Mouse (Mus musculus) kidney, embryonic 14.5 days (tissue): ENCODE data around the gene Krtap4-1. TPM values are rescaled to one million over a fixed set of nuclear protein-coding genes. Genes with fewer than 3 reads are reported as not detected.
"Not testable (repeated sequence)": the region's sequence is repeated elsewhere in the genome, so short reads cannot be mapped to it uniquely, and the experiment has no call there.

Experiments used
- ATAC-seq: fragments of 200-750 bp; cut with Nextera tagmentation; 2 replicates; pipeline ENCODE4 v1.8.0; 2017; ENCODE audit warnings: moderate number of reproducible peaks, mild to moderate bottlenecking, moderate TSS enrichment, moderate library complexity; ENCODE audit not compliant: low FRiP score, low TSS enrichment
- H3K27ac ChIP-seq: fragments of 300-500 bp; sonication (generic); 2 replicates; pipeline ENCODE4 v1.5.1; 2014; ENCODE audit warnings: low read depth, mild to moderate bottlenecking, low read length, moderate library complexity, mixed read lengths
- H3K27me3 ChIP-seq: fragments of 300-500 bp; sonication (generic); 2 replicates; pipeline ENCODE4 v1.6.1; 2014; ENCODE audit warnings: mild to moderate bottlenecking, low read length; ENCODE audit not compliant: control insufficient read depth, insufficient read depth
- H3K36me3 ChIP-seq: fragments of 300-500 bp; sonication (generic); 2 replicates; pipeline ENCODE4 v1.6.1; 2014; ENCODE audit warnings: low read length, mixed read lengths; ENCODE audit not compliant: control insufficient read depth, insufficient read depth
- H3K4me1 ChIP-seq: fragments of 300-500 bp; sonication (generic); 2 replicates; pipeline ENCODE4 v1.6.1; 2014; ENCODE audit warnings: low read length, mixed read lengths; ENCODE audit not compliant: control insufficient read depth, insufficient read depth
- H3K4me2 ChIP-seq: fragments of 300-500 bp; sonication (generic); replicated peaks from 2 replicates; pipeline ENCODE4 v1.6.1; 2014; ENCODE audit warnings: low read depth, mild to moderate bottlenecking, low read length
- H3K4me3 ChIP-seq: fragments of 300-500 bp; sonication (generic); 2 replicates; pipeline ENCODE4 v1.5.1; 2014; ENCODE audit warnings: mild to moderate bottlenecking, low read length
- H3K9ac ChIP-seq: fragments of 300-500 bp; sonication (generic); 2 replicates; pipeline ENCODE4 v1.6.1; 2014; ENCODE audit warnings: low read depth, mild to moderate bottlenecking, low read length, moderate library complexity
- H3K9me3 ChIP-seq: fragments of 300-500 bp; sonication (generic); 2 replicates; pipeline ENCODE4 v1.6.1; 2016; ENCODE audit warnings: low read length; ENCODE audit not compliant: control insufficient read depth
- WGBS: fragments of 180-500 bp; shearing (Covaris S2); extraction: QIAGEN DNeasy Blood & Tissue Kit; methylation state at CpG from one replicate; pipeline ENCODE4 v1.1.7; 2014; 5-methylcytosine and 5-hydroxymethylcytosine counted together
- polyA plus RNA-seq: library from polyadenylated mRNA; unstranded; fragments of >200 nt; fragmentation: Nextera tagmentation; extraction: Ambion mirVana; gene quantifications from 2 replicates; pipeline ENCODE4 v1.2.1, GENCODE M21; 2014

Krtap4-1 gene
- polyA plus RNA-seq, 1 experiment from 2014 or later = not detected

GRCm38 (mm10) chr11:99609126-99609525, 18.9 kb downstream of the Krtap4-1 start:
- ATAC-seq = no peak
- H3K4me1 ChIP-seq = no peaks in the 10 kb centered on the region
- no peak overlapping the region for H3K4me3 ChIP-seq
- H3K4me2 ChIP-seq = no peak overlapping the region
- H3K27me3 ChIP-seq = no peaks in the 10 kb centered on the region
- H3K27ac ChIP-seq = no peak overlapping the region
- 81% methylated on average over 1 of the region's 1 CpGs for WGBS
- no peaks in the 10 kb centered on the region for H3K36me3 ChIP-seq
- no peak overlapping the region; the same call in 1 of the 2 replicates for H3K9ac ChIP-seq
- H3K9me3 ChIP-seq = no peaks in the 10 kb centered on the region

- H3K4me3 ChIP-seq, ATAC-seq, H3K9ac ChIP-seq, H3K27me3 ChIP-seq, H3K4me2 ChIP-seq, H3K4me1 ChIP-seq, H3K27ac ChIP-seq, H3K9me3 ChIP-seq, H3K36me3 ChIP-seq: not testable (repeated sequence)
- WGBS = 65% methylated on average over 1 of the region's 1 CpGs
Observed at GRCm38 (mm10) chr11:99603208-99603607, 24.8 kb downstream of the Krtap4-1 start, which contains the start of gene Gm11938. Gene Gm11938 (minus strand): TSS chr11:99603308.

GRCm38 (mm10) chr11:99597742-99598141, 30.3 kb downstream of the Krtap4-1 start, which contains the start of gene Krtap9-3:
Gene Krtap9-3 (minus strand): TSS chr11:99598105.
- not testable (repeated sequence) for H3K9me3 ChIP-seq, H3K9ac ChIP-seq, ATAC-seq, H3K4me2 ChIP-seq, H3K27me3 ChIP-seq, H3K4me3 ChIP-seq, H3K4me1 ChIP-seq, H3K27ac ChIP-seq, H3K36me3 ChIP-seq
- WGBS = 81% methylated on average over 6 of the region's 6 CpGs

- Histone ChIP-seq H3K27me3 (no peaks in the 10 kb centered on the region), H3K27ac (no peak within 1 kb of the TSS), H3K36me3 (no peaks in the 10 kb centered on the region), H3K4me3 (no peak within 1 kb of the TSS), H3K9me3 (no peaks in the 10 kb centered on the region), H3K9ac (no peak within 1 kb of the TSS), H3K4me1 (no peaks in the 10 kb centered on the region), H3K4me2 (no peak within 1 kb of the TSS)
- no peak for ATAC-seq
- WGBS = 92% methylated on average over 6 of the region's 6 CpGs
Observed at GRCm38 (mm10) chr11:99590981-99591380, 37.1 kb downstream of the Krtap4-1 start, which contains the start of gene Krtap1-3. Gene Krtap1-3 (minus strand): TSS chr11:99591339.

- no peaks in the 10 kb centered on the region for H3K27me3 ChIP-seq
- no peak overlapping the region for H3K9ac ChIP-seq
- no peak overlapping the region for H3K27ac ChIP-seq
- H3K9me3 ChIP-seq = no peaks in the 10 kb centered on the region
- 90% methylated on average over 7 of the region's 7 CpGs for WGBS
- no peaks in the 10 kb centered on the region for H3K4me1 ChIP-seq
- H3K4me3 ChIP-seq = no peak overlapping the region
- ATAC-seq = no peak
- no peak overlapping the region for H3K4me2 ChIP-seq
- H3K36me3 ChIP-seq = no peaks in the 10 kb centered on the region
Observed at GRCm38 (mm10) chr11:99585096-99585495, 42.9 kb downstream of the Krtap4-1 start.

- H3K9me3 ChIP-seq = no peaks in the 10 kb centered on the region
- H3K9ac ChIP-seq = no peak within 1 kb of the TSS
- H3K4me1 ChIP-seq = no peaks in the 10 kb centered on the region
- no peak within 1 kb of the TSS for H3K4me3 ChIP-seq
- 75% methylated on average over 5 of the region's 5 CpGs for WGBS
- no peaks in the 10 kb centered on the region for H3K36me3 ChIP-seq
- no peaks in the 10 kb centered on the region for H3K27me3 ChIP-seq
- H3K27ac ChIP-seq = no peak within 1 kb of the TSS
- no peak for ATAC-seq
- no peak within 1 kb of the TSS for H3K4me2 ChIP-seq
Observed at GRCm38 (mm10) chr11:99583245-99583704, 44.8 kb downstream of the Krtap4-1 start, which contains the start of gene Krtap1-4. Gene Krtap1-4 (minus strand): TSS chr11:99583654.

- H3K27me3 ChIP-seq = no peaks in the 10 kb centered on the region
- no peaks in the 10 kb centered on the region for H3K4me1 ChIP-seq
Observed at GRCm38 (mm10) chr11:99581564-99581963, 46.5 kb downstream of the Krtap4-1 start.

GRCm38 (mm10) chr11:99581051-99581450, 47.0 kb downstream of the Krtap4-1 start:
- Histone ChIP-seq H3K4me3 (no peak overlapping the region), H3K4me1 (no peaks in the 10 kb centered on the region), H3K27ac (no peak overlapping the region), H3K4me2 (no peak overlapping the region), H3K27me3 (no peaks in the 10 kb centered on the region), H3K9ac (no peak overlapping the region), H3K36me3 (no peaks in the 10 kb centered on the region), H3K9me3 (no peaks in the 10 kb centered on the region)
- no peak for ATAC-seq
- WGBS = 92% methylated on average over 5 of the region's 5 CpGs

More at GRCm38 (mm10) chr11:99581564-99581963, 46.5 kb downstream of the Krtap4-1 start:
- H3K4me2 ChIP-seq = no peak overlapping the region
- H3K36me3 ChIP-seq = no peaks in the 10 kb centered on the region
- H3K4me3 ChIP-seq = no peak overlapping the region
- no peaks in the 10 kb centered on the region for H3K9me3 ChIP-seq
- 87% methylated on average over 6 of the region's 6 CpGs for WGBS
- no peak overlapping the region for H3K27ac ChIP-seq
- no peak overlapping the region for H3K9ac ChIP-seq
- ATAC-seq = no peak

- ATAC-seq = no peak
- no peak within 1 kb of the TSS for H3K27ac ChIP-seq
- no peaks in the 10 kb centered on the region for H3K36me3 ChIP-seq
- WGBS = 81% methylated on average over 6 of the region's 6 CpGs
- H3K9me3 ChIP-seq = no peaks in the 10 kb centered on the region
- H3K27me3 ChIP-seq = no peaks in the 10 kb centered on the region
- H3K4me2 ChIP-seq = no peak within 1 kb of the TSS
- no peak within 1 kb of the TSS for H3K9ac ChIP-seq
- H3K4me3 ChIP-seq = no peak within 1 kb of the TSS
- no peaks in the 10 kb centered on the region for H3K4me1 ChIP-seq
Observed at GRCm38 (mm10) chr11:99580636-99581035, 47.4 kb downstream of the Krtap4-1 start, which contains the start of gene Krtap1-5. Gene Krtap1-5 (minus strand): TSS chr11:99581016.
